Mouse (Mus musculus) hindbrain, embryonic 10.5 days (tissue): Measurements from ENCODE around the gene Ces1g. TPM values are rescaled to one million over a fixed set of nuclear protein-coding genes. Genes with fewer than 3 reads are reported as not detected.

Experiments
- DNase-seq: peaks from one replicate; pipeline ENCODE4 v3.0.0-alpha.2; 2017; ENCODE audit warnings: low spot score
- H3K27ac ChIP-seq: fragments of 300-500 bp; sonication (generic); 2 replicates; pipeline ENCODE4 v1.5.1; 2016; ENCODE audit warnings: mild to moderate bottlenecking, moderate library complexity
- H3K27me3 ChIP-seq: fragments of 300-500 bp; sonication (generic); 2 replicates; pipeline ENCODE4 v1.6.1; 2016; ENCODE audit warnings: mild to moderate bottlenecking; ENCODE audit not compliant: poor library complexity, insufficient read depth, severe bottlenecking
- H3K36me3 ChIP-seq: fragments of 300-500 bp; sonication (generic); 2 replicates; pipeline ENCODE4 v1.6.1; 2016; ENCODE audit warnings: mild to moderate bottlenecking, moderate library complexity
- H3K4me1 ChIP-seq: fragments of 300-500 bp; sonication (generic); replicated peaks from 2 replicates; pipeline ENCODE4 v1.6.1; 2016; ENCODE audit warnings: mild to moderate bottlenecking
- H3K4me3 ChIP-seq: fragments of 300-500 bp; sonication (generic); 2 replicates; pipeline ENCODE4 v1.5.1; 2016; ENCODE audit warnings: mild to moderate bottlenecking, moderate library complexity
- H3K9me3 ChIP-seq: fragments of 300-500 bp; sonication (generic); 2 replicates; pipeline ENCODE4 v1.6.1; 2016; ENCODE audit warnings: mild to moderate bottlenecking, moderate library complexity
- WGBS: fragments of 180-500 bp; shearing (Covaris S2); methylation state at CpG from one replicate; pipeline ENCODE4 v1.1.7; 2016; 5-methylcytosine and 5-hydroxymethylcytosine counted together
- polyA plus RNA-seq: library from polyadenylated mRNA; unstranded; fragments of >200 nt; fragmentation: Nextera tagmentation; extraction: Ambion mirVana; gene quantifications from 2 replicates; pipeline ENCODE4 v1.2.1, GENCODE M21; 2016

Ces1g gene
- not detected in 2 replicates for polyA plus RNA-seq

GRCm38 (mm10) chr8:93337207-93337606 is at the start of gene Ces1g:
Gene Ces1g (minus strand): TSS chr8:93337308.
- Histone ChIP-seq H3K4me1 (no peaks in the 10 kb centered on the region), H3K27me3 (no peaks in the 10 kb centered on the region), H3K4me3 (no peak within 1 kb of the TSS), H3K27ac (no peak within 1 kb of the TSS), H3K36me3 (no peaks in the 10 kb centered on the region), H3K9me3 (no peaks in the 10 kb centered on the region)
- DNase-seq = no peak
- WGBS = 68% methylated on average over 3 of the region's 3 CpGs

GRCm38 (mm10) chr8:93379625-93380024 is 42.5 kb upstream of the Ces1g start, which contains the start of gene Ces1h:
Gene Ces1h (minus strand): TSS chr8:93379725.
- WGBS = 89% methylated on average over 4 of the region's 4 CpGs
- no peak for DNase-seq
- H3K4me3 ChIP-seq = no peak within 1 kb of the TSS
- no peak within 1 kb of the TSS for H3K27ac ChIP-seq
- no peaks in the 10 kb centered on the region for H3K4me1 ChIP-seq
- H3K36me3 ChIP-seq = no peaks in the 10 kb centered on the region
- H3K27me3 ChIP-seq = no peaks in the 10 kb centered on the region
- no peaks in the 10 kb centered on the region for H3K9me3 ChIP-seq

GRCm38 (mm10) chr8:93369481-93369880 is 32.4 kb upstream of the Ces1g start:
- no peak overlapping the region for H3K27ac ChIP-seq
- WGBS = 41% methylated on average over 2 of the region's 2 CpGs
- no peak for DNase-seq
- H3K4me3 ChIP-seq = no peak overlapping the region
- H3K4me1 ChIP-seq = peaks cover 7% of the 10 kb centered on the region; the same call in 1 of the 2 replicates
- H3K27me3 ChIP-seq = no peaks in the 10 kb centered on the region
- no peaks in the 10 kb centered on the region for H3K36me3 ChIP-seq
- H3K9me3 ChIP-seq = no peaks in the 10 kb centered on the region

DNA sequence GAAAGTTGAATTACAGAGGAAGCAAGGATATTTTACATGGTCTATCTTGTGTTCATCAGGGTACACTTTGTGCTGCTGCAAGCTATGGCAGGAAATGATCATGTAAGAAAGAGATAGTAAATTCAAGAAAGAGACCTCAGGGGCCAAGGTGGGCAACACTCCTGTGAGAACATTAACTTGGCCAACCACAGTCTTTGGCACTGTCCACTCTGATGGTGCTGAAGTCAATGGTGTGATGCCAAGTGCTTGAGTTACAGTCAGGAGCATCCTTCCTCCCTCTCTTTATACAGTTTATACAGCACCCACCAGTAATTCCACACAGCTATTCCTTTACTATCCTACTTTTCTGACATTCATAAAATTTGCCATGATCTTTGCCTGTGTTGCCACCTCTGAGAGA is 23.0 kb upstream of the Ces1g start:
- Histone ChIP-seq H3K27ac (no peak overlapping the region), H3K4me3 (no peak overlapping the region), H3K36me3 (no peaks in the 10 kb centered on the region), H3K27me3 (no peaks in the 10 kb centered on the region), H3K9me3 (no peaks in the 10 kb centered on the region), H3K4me1 (no peaks in the 10 kb centered on the region)
- peak; percentile 3 for DNase-seq

GRCm38 (mm10) chr8:93339531-93339930 is 2.4 kb upstream of the Ces1g start:
- H3K4me3 ChIP-seq = no peak overlapping the region

GRCm38 (mm10) chr8:93332703-93333102 is 4.4 kb downstream of the Ces1g start:
- H3K27ac ChIP-seq = no peak overlapping the region
- H3K9me3 ChIP-seq = no peaks in the 10 kb centered on the region
- 80% methylated on average over 1 of the region's 1 CpGs for WGBS
- H3K36me3 ChIP-seq = no peaks in the 10 kb centered on the region
- no peak overlapping the region for H3K4me3 ChIP-seq
- no peaks in the 10 kb centered on the region for H3K27me3 ChIP-seq
- no peaks in the 10 kb centered on the region for H3K4me1 ChIP-seq
- DNase-seq = no peak

More at GRCm38 (mm10) chr8:93339531-93339930, 2.4 kb upstream of the Ces1g start:
- Histone ChIP-seq H3K9me3 (no peaks in the 10 kb centered on the region), H3K36me3 (no peaks in the 10 kb centered on the region), H3K27me3 (no peaks in the 10 kb centered on the region), H3K27ac (no peak overlapping the region), H3K4me1 (no peaks in the 10 kb centered on the region)
- DNase-seq = no peak
- 90% methylated on average over 2 of the region's 2 CpGs for WGBS

DNA sequence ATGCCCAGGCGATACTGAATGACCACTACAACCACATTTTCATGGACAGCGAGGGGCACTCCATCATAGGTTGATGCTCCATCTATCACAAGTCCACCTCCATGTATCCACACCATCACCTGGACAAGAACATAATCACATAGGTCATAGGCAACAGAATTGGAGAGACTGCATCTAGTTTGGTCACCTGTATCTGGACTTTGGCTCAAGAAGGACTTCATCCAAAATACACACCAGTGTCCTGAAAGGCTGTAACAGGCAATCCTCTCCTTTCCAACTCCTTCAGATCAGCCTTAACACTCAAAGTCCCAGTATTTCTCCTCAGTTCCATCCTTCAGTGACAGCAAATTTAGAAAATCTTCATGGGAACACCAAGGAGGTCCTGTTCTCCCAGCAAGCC is 6.0 kb downstream of the Ces1g start:
- Histone ChIP-seq H3K4me3 (no peak overlapping the region), H3K36me3 (no peaks in the 10 kb centered on the region), H3K27ac (no peak overlapping the region), H3K9me3 (no peaks in the 10 kb centered on the region), H3K4me1 (no peaks in the 10 kb centered on the region), H3K27me3 (no peaks in the 10 kb centered on the region)
- DNase-seq = no peak
- WGBS = 84% methylated on average over 2 of the region's 2 CpGs

DNA sequence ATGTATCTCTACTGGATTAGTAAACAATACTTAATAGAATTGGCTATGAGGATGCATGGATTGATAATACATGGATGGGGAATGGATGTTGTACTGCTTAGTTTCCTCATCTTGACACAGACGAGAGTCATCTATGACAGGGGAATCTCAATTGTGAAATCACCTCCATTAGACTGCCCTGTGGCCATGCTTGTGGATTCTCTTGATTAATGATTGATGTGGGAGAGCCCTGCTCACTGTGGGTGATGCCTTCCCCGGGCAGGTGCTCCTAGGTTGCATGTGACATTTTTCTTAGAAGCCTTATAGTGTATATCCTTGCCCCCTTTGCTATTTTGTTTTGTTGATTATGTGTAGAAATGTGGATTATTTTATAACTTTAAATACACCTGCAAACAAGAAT is 12.0 kb downstream of the Ces1g start:
- Histone ChIP-seq H3K9me3 (no peaks in the 10 kb centered on the region), H3K27ac (no peak overlapping the region), H3K4me1 (no peaks in the 10 kb centered on the region), H3K27me3 (no peaks in the 10 kb centered on the region), H3K36me3 (no peaks in the 10 kb centered on the region), H3K4me3 (no peak overlapping the region)
- 77% methylated on average over 2 of the region's 2 CpGs for WGBS
- DNase-seq = no peak

GRCm38 (mm10) chr8:93317031-93317430 is 20.1 kb downstream of the Ces1g start:
- H3K4me1 ChIP-seq = no peaks in the 10 kb centered on the region
- no peaks in the 10 kb centered on the region for H3K27me3 ChIP-seq
- 93% methylated on average over 2 of the region's 2 CpGs for WGBS
- no peaks in the 10 kb centered on the region for H3K9me3 ChIP-seq
- no peaks in the 10 kb centered on the region for H3K36me3 ChIP-seq
- H3K4me3 ChIP-seq = no peak overlapping the region
- no peak for DNase-seq
- no peak overlapping the region for H3K27ac ChIP-seq

GRCm38 (mm10) chr8:93315557-93315956 is 21.6 kb downstream of the Ces1g start:
- H3K27me3 ChIP-seq = no peaks in the 10 kb centered on the region
- WGBS = 84% methylated on average over 2 of the region's 2 CpGs
- H3K4me1 ChIP-seq = no peaks in the 10 kb centered on the region
- no peaks in the 10 kb centered on the region for H3K9me3 ChIP-seq
- H3K36me3 ChIP-seq = no peaks in the 10 kb centered on the region
- H3K4me3 ChIP-seq = no peak overlapping the region
- no peak overlapping the region for H3K27ac ChIP-seq
- no peak for DNase-seq

DNA sequence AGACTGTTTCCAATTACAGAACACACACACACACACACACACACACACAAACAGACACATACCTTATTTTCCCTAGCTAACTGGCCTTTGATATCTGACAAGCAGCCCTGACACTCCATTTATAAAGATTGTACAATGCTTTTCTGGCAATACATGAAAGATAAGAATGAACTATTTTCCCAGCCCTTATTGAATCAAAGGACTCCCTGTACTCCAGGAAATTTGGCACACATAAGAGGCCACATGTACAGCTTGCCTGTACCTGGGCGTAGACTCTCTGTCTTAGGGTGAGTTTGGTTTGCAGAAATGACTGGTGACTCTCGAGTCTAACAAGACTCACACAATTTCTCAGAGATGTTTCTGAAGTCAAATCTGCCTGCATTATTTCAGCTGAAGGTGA is 53.2 kb downstream of the Ces1g start:
- Histone ChIP-seq H3K36me3 (no peaks in the 10 kb centered on the region), H3K27me3 (no peaks in the 10 kb centered on the region), H3K4me3 (no peak overlapping the region), H3K9me3 (no peaks in the 10 kb centered on the region), H3K4me1 (peaks cover 7% of the 10 kb centered on the region), H3K27ac (no peak overlapping the region)
- WGBS = 86% methylated on average over 2 of the region's 2 CpGs
- DNase-seq = no peak

- no peaks in the 10 kb centered on the region for H3K27me3 ChIP-seq
- H3K4me3 ChIP-seq = no peak overlapping the region
- no peak overlapping the region for H3K27ac ChIP-seq
- peaks cover 7% of the 10 kb centered on the region for H3K4me1 ChIP-seq
- no peaks in the 10 kb centered on the region for H3K36me3 ChIP-seq
- no peak for DNase-seq
- 77% methylated on average over 3 of the region's 3 CpGs for WGBS
- H3K9me3 ChIP-seq = no peaks in the 10 kb centered on the region
Observed at GRCm38 (mm10) chr8:93282349-93282748, 54.8 kb downstream of the Ces1g start.

DNA sequence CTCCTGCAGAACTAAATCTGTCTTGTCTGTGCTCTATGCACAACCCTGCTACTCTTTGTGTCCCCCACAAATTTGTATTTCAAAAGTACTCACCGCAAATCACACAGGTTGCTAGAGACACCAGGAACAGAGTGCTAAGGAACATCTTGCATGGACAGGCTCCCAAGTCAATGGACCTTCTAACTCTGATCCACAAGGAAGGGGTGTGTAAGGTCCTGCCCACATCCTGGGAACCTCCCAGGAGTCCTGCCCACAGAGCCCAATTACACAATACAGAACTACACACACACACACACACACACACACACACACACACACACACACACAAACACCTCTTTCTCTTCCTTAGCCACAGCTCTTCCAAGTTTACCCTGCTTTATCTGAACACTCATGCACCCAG is 57.6 kb downstream of the Ces1g start, which contains the start of gene Ces1f:
Gene Ces1f, minus strand, starts transcription at position 192 of the 400 bp plus-strand sequence.
- H3K27me3 ChIP-seq = no peaks in the 10 kb centered on the region
- no peak for DNase-seq
- 95% methylated on average over 1 of the region's 1 CpGs for WGBS

DNA sequence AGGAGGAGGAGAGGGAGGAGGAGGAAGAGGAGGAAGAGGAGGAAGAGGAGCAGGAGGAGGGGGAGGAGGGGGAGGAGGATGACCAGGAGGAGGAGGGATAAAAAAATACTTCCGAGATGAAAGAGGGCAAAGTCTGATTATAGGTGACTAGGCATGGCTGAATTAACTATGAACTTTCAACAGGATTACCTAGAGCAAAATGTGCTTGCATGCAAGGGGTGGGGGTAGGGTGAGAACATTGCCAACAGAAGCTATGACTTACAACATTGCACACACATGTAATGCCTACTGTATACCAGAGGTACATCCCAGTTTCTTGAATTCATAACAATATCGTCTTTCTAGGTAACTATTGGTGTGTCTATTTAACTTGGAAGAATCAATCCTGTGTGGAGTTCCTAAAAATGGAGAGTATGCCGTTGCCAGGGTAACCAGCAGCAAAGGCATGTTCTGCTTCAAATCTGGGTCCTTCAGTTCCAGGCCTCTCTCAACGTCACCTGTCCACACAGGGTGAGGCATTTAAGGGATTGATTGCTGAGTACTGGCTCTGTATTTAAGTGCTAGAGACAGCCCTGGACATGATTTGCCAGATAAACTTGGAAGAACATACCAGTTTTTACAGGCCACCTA is 58.8 kb downstream of the Ces1g start:
- Histone ChIP-seq H3K4me3 (no peak overlapping the region), H3K27ac (no peak overlapping the region), H3K4me1 (peaks cover 7% of the 10 kb centered on the region), H3K36me3 (no peaks in the 10 kb centered on the region), H3K9me3 (no peaks in the 10 kb centered on the region), H3K27me3 (no peaks in the 10 kb centered on the region)
- 80% methylated on average over 4 of the region's 4 CpGs for WGBS
- no peak for DNase-seq

More for the DNA sequence above, 57.6 kb downstream of the Ces1g start, which contains the start of gene Ces1f:
- no peaks in the 10 kb centered on the region for H3K36me3 ChIP-seq
- no peak within 1 kb of the TSS for H3K4me3 ChIP-seq
- peaks cover 7% of the 10 kb centered on the region for H3K4me1 ChIP-seq
- no peaks in the 10 kb centered on the region for H3K9me3 ChIP-seq
- H3K27ac ChIP-seq = no peak within 1 kb of the TSS
